Mouse (Mus musculus) gastrocnemius, postnatal 36 days (tissue): ENCODE results near the gene Znrf3. TPM values are rescaled to one million over a fixed set of nuclear protein-coding genes. Genes with fewer than 3 reads are reported as not detected.

ENCODE experiments used
- DNase-seq, 2 experiments: peaks; one replicate each; pipeline ENCODE4 v3.0.0; 2022
- intact Hi-C: fragments of 180-260 bp; cut with DNase I; formaldehyde crosslinking; loops from one replicate; pipeline ENCODE4 v1.15.1; 2025
- total RNA-seq, 2 experiments: library from RNA; stranded (reverse); gene quantifications; 2 replicates each; pipeline ENCODE4 v1.2.3; 2021

Znrf3 gene
- total RNA-seq, 2 experiments from 2014 or later: 4.3 to 6.9 TPM

DNA sequence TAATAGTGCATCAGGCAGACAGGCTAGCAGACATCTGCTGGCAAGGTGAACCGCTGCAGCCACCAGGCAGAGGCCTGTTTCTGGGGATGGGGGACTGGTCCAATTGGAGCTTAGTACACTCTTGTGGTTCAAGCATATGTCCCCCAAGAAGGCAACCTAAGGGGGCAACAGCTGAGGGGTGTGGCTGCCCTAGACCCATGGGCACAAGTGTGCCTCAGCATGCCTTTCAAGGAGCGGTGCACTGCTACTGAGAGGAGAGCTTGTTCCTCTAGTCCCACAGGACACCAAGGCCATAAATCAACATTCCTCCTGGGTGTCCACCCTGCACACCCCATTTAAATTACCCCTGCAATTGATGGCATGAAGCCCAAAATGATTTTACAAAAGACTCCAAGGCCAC, 166.2 kb downstream of the Znrf3 start:
- DNase-seq: no peak
- intact Hi-C loops: no loop called here

DNA sequence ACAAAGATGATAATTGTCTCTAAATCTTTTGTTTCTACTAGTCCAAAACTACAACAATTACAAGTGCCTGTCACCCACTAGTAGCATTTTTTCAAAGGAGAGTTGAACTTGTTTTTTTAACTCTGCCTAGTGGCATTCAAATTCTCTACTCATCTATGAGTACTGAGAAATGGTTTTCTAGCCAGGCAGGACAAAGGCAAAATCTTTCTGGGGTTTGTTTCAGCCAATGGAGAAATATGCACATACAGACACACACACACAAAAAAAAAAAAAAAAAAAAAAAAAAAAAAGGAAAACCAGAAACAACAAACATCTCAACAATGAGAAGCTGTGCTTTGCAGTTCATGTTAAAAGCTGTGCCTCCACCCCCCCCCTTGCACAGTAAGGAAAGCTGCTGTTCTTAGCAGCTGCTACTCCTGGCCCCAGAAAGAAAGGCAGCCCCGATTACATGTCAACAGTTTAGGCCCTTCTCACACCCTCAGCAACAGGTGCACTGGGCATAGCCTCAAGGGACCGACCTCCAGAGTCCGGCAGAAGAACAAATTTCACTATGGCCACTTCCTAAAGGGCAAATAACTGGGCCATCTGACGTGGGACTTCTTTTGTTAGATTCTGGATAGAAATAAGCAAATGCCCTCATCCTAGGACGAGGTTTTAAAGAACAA, 167.2 kb downstream of the Znrf3 start:
- no peak for DNase-seq
- intact Hi-C loops: no loop called here

DNA sequence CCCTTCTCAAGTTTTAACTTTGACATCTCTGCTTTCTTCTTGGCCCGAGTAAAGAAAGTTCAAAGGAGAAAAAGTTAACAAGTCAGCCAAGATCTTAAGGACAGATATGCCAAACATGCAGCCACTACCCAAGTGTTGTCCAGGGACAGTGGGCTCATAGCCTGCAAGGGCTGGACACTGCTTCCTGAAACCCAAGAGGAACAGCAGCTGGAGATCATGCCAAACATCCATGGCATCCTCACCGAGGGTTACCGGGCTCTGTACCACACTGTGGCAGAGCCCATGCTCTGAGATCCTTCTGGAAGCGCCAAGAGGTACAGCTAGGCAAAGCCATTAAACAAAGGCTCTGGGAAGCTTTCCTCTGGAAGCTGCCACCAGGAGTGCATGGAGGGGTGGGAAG, 169.4 kb downstream of the Znrf3 start:
- intact Hi-C loops: no loop called here
- peak in 1 of 2 experiments; percentile 40 for DNase-seq

DNA sequence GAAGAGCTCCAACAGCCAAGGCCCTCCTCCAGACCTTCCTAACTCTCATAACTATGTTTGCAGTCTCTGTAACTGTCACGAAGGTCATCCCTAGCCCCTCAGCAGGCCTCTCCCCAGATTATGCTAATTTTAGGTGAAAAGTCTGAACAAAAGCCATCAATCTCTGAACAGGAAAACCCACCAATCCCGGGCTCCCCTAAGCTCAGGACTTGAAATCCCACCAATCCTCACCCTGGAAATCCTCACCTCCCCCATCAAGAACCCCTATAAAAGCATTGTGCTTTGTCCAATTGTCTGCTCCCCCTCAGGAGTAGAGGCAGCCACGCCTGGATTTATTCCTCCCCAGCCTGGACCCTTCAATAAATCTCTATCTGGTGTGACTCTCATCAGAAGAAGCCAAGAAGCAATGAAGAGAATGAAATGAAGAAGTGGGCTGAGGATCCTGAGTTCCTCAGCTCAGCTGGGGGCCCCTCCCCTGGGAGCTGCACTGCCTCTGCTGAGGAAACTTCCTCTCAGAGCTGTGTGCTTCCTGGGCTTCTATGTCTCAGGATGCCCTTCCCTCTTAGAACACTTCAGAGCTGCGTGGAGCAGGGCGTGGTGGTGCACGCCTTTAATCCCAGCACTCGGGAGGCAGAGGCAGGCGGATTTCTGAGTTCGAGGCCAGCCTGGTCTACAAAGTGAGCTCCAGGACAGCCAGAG, 172.0 kb downstream of the Znrf3 start:
- intact Hi-C loops: no loop called here
- no peak for DNase-seq

DNA sequence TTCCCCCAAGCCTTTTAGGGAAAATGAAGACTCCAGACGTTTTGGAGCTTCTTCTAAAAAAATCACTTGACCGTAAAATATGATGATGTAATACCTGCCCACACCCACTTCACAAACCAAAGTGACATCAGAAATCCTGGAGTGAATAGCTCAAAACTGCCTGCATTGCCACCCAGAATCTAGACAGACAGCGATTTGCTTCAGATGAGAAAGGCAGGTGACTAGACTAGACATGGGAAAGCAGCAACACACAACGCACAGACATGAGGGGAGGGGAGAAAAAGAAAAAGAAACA, 172.6 kb downstream of the Znrf3 start:
- intact Hi-C loops: no loop called here
- no peak for DNase-seq

DNA sequence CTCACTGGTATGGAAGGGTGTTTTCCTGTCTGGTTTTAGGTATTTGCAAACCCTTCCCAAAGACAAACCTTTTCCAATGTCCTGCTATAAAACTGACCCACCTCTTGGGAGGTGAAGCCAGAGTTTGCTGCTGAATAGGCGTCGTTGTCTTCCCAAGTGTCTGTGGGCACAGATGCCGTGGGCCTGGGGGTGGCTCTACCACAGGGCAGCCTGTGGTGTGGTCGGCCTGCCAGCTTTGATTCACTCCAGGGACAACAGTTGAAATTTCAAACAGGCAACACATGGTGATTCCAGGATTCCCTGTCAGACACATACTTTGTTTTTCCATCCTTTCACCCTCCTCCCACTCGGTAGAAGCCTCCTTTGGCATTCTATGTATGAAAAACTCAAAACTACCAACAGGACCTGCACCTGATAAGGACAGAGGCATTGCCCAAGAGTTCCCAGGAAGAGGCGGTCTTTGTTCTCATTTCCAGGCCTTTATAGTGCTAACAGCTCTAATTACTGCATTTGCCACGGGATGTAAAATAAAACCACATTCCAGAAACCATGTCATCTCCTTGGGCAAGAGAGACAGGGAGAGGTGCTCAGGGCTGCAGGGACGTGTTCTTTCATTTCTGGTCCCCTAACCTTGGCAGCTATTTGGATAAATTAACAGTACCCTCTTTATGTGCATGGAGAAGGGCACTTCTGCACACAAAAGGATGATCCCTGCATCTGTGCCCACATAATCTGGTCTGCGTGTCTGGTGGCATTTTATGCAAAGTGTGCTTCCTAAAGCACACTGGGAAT, 173.2 kb downstream of the Znrf3 start:
- DNase-seq: no peak
- intact Hi-C loops: no loop called here

DNA sequence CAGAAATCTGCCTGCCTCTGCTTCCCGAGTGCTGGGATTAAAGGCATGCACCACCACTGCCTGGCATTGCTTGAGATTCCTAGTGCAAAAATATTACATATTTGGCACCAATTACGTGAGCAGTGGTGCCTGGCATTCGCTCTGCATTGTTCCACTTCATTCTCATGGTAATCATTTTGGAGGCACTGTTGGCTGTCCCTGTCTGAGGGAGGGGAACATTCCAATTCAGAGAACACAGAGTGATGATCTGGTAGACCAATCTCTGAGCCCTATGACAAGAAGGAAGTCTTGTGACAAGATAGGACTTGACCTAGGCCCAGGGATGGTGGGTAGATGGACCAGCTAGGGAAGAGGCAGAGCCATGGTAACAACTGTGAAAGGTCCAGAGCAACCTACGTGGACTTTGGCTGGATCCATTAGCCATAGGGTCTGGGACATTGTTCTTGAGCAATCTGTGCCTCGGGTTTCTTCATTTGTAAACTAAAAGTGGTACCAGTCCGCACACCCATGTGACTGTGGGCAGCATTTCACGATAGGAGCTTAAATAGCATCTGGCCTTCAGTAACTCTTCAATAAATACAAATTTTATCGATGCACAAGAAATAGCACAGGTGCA, 174.7 kb downstream of the Znrf3 start:
- no peak for DNase-seq
- intact Hi-C loops: loop anchor here (10.0 kb wide), 1 partner anchor 155 kb away; no protein-coding TSS in a partner anchor

DNA sequence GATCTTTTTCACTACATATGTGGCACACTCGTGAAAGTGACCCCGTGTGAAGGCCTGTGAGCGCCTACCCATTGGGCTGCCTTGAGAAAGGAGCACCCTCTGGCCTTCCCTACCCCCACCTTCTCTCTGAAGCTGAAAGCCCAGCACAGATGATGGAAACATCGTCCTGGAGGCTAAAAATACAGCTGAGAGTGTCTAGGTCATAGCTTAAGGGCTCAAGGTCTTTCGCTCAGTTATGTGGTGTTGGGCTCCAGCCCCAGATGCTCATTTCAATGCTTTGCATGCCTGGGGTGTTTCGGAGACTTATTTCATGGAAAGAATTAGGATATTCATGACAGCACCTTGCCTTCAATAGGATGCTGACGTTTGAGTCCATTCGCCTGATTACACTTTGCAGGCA, 178.9 kb downstream of the Znrf3 start:
- intact Hi-C loops: loop anchor here (10.0 kb wide), 1 partner anchor 151 kb away; no protein-coding TSS in a partner anchor
- no peak for DNase-seq

DNA sequence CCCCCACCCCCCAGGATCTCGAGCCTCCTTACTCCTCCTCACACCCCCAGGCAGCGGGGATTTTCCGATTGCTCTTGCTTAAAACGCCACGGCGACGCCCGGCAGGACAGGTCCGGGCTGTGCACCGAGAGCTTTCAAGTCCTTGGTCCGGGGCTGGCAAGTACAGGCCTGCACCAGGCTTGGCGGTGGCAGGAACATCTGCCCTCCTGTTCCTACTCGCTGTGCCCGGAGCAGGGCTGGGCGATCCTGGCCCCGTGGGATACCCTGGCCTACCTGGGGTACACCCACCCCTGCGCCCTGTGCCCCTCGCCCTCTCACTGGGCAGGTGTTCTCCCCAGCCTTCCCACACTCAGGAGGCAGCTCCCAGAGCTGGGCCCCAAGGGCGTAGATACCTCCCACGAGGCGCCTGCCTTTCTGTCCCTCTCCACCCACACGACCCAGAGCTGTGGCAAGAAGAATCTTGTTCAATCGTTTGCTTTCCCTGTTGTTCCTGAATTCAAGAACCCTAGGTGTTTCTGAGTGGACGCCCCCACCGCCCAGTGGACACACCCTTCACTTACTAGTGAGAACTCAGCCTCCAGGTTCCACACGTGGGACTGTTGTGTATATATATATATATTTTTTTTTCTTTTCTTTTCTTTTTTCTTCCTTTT, 181.4 kb downstream of the Znrf3 start:
- intact Hi-C loops: loop anchor here (5.0 to 10.0 kb wide), 2 partner anchors 81 to 148 kb away; no protein-coding TSS in a partner anchor
- no peak for DNase-seq

DNA sequence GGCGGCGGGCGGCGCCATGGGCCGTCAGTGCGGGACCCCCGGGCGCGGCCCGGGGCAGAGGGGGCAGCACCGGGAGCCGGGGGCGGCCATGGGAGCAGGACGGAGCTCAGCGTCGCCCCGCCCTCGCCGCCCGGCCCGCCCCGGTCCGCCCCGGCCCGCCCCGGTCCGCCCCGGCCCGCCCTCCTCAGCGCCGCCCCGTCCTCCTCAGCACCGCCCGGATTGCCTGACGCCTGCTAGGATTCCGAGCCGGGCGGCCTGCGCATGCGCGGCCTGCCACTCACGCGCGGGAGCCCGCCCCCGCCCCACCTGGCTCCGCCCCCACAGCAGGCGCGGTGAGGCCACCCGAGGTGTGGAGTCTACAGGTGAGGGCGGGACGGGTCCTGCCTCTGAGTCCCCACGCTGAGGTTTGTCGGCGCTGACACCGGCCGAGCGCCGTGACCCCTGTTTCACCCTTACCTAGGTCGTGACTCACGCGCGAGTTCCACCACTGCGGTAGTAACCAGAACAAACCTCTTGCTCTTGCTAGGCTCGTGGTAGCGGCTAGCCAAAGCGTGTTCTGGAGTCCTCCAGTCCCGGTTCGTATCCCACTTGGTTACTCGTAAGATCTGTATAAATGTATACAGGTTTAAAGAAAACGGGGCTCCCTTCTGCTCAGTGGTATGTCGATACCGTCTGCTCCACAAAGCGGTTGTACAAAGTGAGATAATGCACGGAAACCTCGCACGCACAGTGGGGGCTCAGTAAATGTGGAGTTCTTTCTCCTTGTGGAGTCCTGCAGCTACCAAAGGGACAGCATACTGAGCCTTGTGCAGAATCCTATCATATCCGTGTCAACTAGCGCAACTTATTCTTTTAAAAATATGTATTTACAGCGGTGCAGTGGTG, 182.9 kb downstream of the Znrf3 start, which contains the start of gene Kremen1:
Kremen1 (minus strand) TSS at position 51 of the 885 bp plus-strand sequence.
- intact Hi-C loops: loop anchor here (5.0 to 10.0 kb wide), 2 partner anchors 79 to 147 kb away; no protein-coding TSS in a partner anchor
- peak; percentile 89 to 92 for DNase-seq

DNA sequence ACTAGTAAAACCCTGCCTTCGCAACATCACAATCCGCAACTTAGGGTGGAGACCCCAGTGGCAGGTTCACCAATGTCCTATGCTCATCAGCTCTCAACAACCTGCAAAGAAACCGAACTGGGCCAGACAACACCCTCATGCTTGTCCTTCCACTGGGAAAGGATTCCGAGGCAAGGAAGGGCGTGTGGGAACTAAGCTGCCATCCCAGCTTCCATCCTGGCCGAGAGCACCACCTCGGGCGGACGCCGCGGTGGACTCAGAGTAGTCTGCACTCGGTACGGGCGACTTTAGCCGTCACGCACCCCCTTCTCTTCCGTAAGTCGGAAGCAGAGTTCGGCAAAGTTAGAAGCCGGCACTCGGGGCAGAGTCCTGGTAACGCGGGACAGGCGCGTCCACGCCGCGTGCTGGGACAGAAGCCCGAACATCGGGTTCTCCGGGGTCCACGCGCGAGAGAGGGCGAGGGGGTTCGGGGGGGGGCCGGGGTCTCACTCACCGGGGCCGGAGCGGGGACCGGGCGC, 183.6 kb downstream of the Znrf3 start:
- intact Hi-C loops: loop anchor here (5.0 to 10.0 kb wide), 2 partner anchors 79 to 146 kb away; no protein-coding TSS in a partner anchor
- peak; percentile 25 to 45 for DNase-seq

DNA sequence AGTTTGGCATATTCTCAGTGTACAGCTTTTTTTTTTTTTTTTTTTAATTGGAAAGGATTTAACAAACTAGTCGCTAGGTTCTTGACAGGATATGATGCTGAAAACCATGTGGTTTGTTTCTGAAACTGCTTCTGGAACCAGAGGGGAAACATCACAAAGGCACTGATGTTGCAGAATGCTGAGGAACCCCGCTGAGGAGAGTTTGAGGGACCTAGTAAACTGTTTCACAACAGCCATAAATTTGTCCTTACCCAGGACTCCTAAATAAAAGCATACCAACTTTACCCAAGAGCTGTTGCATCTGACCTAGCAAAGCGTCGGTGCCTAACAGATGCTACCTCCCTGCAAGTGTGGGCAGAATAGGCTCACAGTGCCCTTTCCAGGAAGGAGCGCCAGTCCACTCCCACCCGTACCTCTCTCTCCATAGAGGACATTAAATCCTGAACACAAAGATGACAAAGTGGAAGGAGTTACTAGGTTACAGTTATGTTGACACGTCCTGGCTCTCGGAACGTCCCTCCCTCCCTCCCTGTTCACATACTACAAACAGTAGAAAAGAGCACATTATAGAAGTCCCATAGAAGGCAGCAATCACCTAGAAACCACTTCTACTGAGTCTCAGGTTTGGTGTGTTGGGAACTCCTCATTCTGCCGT, 184.6 kb downstream of the Znrf3 start:
- DNase-seq: no peak
- intact Hi-C loops: loop anchor here (5.0 to 10.0 kb wide), 3 partner anchors 68 to 145 kb away; no protein-coding TSS in a partner anchor

DNA sequence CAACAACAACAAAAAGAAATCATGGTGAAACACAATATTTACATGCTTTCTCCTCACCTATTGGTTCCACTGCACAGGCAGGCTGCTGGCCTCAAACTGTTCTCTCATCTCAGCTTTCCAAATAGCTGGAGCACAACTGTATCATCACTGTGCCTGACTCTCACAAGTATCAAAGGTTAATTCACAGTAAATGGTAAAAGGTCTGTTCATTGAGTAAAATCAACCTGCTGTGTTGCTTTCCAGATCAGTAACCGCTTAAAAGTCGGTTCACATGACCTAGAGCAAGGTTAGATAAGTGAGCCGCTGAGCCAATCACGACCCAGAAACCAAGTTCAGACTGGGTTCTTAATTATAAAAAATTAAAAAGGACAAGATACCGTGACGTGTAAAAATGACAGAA, 186.6 kb downstream of the Znrf3 start:
- no peak for DNase-seq
- intact Hi-C loops: loop anchor here (5.0 kb wide), 1 partner anchor 66 kb away; no protein-coding TSS in a partner anchor

DNA sequence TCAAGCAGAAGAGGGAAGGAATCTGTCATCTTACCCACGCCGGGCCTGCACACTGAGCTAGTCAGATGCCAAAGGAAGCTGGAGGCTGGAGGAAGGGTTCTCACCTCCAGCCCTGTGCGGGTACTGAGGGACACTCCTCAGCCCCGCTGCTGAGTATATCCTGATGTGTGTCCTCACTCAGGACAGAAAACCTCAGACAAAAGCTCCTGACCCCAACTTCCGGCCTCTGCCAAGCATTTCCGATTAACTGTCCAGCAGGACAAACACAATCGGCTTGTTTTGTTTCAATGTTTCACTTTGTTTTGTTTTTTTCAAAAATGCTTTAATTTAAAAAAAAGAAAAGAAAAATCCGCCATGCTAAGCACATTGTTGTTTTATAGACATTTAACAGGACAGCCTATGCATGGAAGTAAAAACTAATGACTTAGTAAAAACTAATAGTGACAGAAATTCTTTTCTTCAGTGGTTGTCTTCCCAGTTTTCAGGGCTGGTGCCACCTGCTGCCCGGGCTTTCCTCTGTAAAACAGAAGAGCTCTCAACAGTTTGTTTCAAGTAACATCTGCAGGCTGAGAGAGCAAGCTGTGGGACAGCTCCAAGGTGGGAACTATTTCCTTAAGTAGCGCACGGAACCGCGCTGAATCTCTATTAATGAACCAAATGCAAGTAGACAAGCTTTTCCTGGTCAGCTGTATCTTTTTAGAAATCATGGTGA, 187.3 kb downstream of the Znrf3 start:
- DNase-seq: no peak
- intact Hi-C loops: loop anchor here (5.0 kb wide), 1 partner anchor 65 kb away; no protein-coding TSS in a partner anchor

DNA sequence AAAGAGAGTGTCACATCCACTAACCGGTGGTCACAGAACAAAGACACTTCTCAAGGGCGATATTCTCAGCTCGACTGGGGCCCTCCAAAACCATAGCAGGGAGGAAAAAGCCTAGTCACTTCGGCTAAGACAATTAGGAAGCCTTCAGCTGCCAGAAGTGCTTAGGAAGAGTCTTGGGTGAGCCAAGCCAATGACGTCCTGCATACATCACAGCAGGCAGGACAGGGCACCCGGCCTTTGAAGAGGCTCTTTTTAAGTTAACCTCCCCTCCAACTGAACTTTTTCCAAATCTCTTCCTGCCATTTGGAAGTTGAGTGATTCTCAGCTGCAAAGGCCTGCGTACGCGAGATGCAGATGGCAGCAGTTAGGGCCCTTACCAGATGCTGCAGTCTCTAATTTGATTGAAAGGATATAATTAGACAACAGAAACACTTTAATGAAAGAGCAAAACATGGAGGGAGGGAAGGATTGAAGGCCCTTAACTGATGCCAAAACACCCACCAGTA, 189.1 kb downstream of the Znrf3 start:
- intact Hi-C loops: loop anchor here (5.0 kb wide), 1 partner anchor 63 kb away; no protein-coding TSS in a partner anchor
- no peak for DNase-seq

DNA sequence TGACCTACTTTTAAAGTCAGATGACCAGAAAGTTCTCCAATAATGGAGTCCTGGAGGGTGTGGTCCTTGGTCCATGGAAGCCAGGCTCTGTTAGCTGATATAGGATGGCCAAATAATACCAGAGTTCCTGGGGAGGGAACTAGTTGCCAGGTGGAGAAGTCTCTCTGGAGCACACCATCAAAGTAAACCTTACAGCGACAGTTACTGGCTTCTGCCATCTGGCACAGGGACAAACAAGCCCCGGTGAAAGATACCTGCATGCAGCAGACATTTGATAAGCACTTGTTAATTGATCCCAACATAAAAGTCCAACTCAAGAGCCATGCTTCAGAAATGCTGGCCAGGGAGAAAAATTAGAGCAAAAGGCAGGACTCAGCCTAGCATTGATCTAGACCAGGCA, 190.6 kb downstream of the Znrf3 start:
- DNase-seq: no peak
- intact Hi-C loops: no loop called here

DNA sequence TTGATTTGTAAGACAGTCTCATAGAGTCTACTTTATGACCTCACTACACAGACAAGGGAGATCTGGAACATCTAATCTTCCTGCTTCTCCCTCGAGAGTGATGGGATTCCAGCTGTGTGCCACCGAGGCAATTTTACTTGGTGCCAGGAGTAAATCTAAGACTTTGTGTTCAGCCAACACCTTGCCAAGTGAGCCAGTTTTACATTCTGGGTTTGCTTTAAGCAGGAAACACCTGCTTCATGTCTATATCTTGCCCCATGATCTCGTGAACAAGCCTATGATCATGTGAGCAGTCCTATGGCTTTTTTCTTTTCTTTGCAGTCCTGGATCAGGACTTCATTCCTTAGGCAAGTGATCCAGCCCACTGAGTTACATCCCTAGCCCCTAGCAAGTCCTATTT, 191.1 kb downstream of the Znrf3 start:
- intact Hi-C loops: no loop called here
- no peak for DNase-seq
